Mouse (Mus musculus): ENCODE data around the gene Tceanc2.

The Tceanc2 gene

GRCm38 (mm10) chr4:107084343-107084742 is 94.6 kb downstream of the Tceanc2 start:
- no peak for DNase-seq (ENCODE audit: low spot score)
